Mouse (Mus musculus) kidney, embryonic 16.5 days (tissue): ENCODE measurements at regions not wholly inside any gene's neighbourhood (a gene's known extent, or its start where the extent isn't known, plus 50 kb on each side); places are given as distances from the start of the nearest gene placed in this dataset.

Experiments
- ATAC-seq: fragments of 200-750 bp; cut with Nextera tagmentation; 2 replicates; pipeline ENCODE4 v1.8.0; 2017; ENCODE audit warnings: moderate TSS enrichment; ENCODE audit not compliant: low FRiP score, low TSS enrichment
- H3K27ac ChIP-seq: fragments of 300-500 bp; sonication (generic); 2 replicates; pipeline ENCODE4 v1.5.1; 2014; ENCODE audit warnings: low read length
- H3K27me3 ChIP-seq: fragments of 300-500 bp; sonication (generic); 2 replicates; pipeline ENCODE4 v1.6.1; 2014; ENCODE audit warnings: low read length, control low read depth, mixed read lengths; ENCODE audit not compliant: insufficient read depth
- H3K36me3 ChIP-seq: fragments of 300-500 bp; sonication (generic); 2 replicates; pipeline ENCODE4 v1.6.1; 2014; ENCODE audit warnings: low read length, control low read depth, mixed read lengths; ENCODE audit not compliant: insufficient read depth
- H3K4me1 ChIP-seq: fragments of 300-500 bp; sonication (generic); 2 replicates; pipeline ENCODE4 v1.6.1; 2014; ENCODE audit warnings: low read length, control low read depth, mixed read lengths; ENCODE audit not compliant: insufficient read depth
- H3K4me2 ChIP-seq: fragments of 300-500 bp; sonication (generic); replicated peaks from 2 replicates; pipeline ENCODE4 v1.6.1; 2014; ENCODE audit warnings: low read depth, low read length
- H3K4me3 ChIP-seq: fragments of 300-500 bp; sonication (generic); 2 replicates; pipeline ENCODE4 v1.5.1; 2014; ENCODE audit warnings: mild to moderate bottlenecking, low read length
- H3K9ac ChIP-seq: fragments of 300-500 bp; sonication (generic); replicated peaks from 2 replicates; pipeline ENCODE4 v1.6.1; 2014; ENCODE audit warnings: low read length
- H3K9me3 ChIP-seq: fragments of 300-500 bp; sonication (generic); 2 replicates; pipeline ENCODE4 v1.6.1; 2016; ENCODE audit warnings: low read length, control low read depth
- WGBS: fragments of 180-500 bp; shearing (Covaris S2); extraction: QIAGEN DNeasy Blood & Tissue Kit; methylation state at CpG from one replicate; pipeline ENCODE4 v1.1.7; 2014; 5-methylcytosine and 5-hydroxymethylcytosine counted together

DNA sequence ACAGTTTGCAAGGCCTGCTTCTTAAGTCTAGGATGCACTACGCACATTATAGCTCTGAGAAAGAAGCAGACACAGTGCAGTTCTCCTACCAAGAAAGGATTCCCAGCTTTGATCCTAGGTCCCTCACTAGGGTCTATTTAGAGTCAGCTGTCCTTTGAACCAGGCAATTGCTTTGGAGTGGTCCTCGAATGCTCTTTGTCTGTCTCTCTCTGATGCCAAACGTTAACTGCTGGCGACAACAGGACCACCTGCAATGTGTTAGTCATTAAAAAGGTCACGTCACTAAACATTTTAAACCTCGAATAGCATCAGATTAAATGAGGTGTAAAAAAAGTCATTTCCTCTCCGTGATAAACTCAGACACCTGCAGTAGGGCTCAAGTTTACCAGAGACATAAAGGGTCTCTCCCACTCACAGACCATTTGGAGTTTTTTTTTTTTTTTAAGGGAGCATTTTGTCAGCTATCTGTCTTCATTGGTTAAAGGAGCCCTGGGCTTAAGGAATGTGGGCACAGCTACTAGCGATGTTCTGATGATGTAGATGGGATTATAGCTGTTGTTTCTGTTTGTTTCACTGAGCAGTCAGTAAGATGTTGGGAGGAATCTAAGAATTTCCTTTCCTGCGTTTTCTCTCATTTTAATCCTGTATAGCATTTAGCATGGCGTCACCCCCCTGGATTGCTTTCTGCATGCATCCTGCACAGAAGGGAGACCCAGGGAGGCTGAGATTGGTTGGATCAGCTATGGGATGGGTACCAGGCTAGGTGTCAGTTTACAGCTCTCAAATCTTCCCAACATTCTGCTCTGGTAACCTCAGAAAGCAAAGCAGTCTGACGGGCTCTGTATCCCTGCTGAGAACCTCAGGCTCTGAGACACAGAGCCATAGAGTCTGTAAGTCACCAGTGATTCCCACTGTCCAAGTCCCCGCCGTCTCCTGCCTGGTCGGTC lies 615.3 kb upstream of the Sall1 start:
- ATAC-seq: peak; percentile 81
- no peaks in the 10 kb centered on the region for H3K9me3 ChIP-seq
- H3K4me3 ChIP-seq: no peak overlapping the region; the same call in 1 of the 2 replicates
- peak overlapping the region; percentile 31; the same call in 1 of the 2 replicates for H3K4me2 ChIP-seq
- 16% methylated on average over 14 of the region's 14 CpGs for WGBS
- peak overlapping the region; percentile 92 for H3K27ac ChIP-seq
- H3K4me1 ChIP-seq: peaks cover 38% of the 10 kb centered on the region
- H3K36me3 ChIP-seq: no peaks in the 10 kb centered on the region
- peak overlapping the region; percentile 38; the same call in 1 of the 2 replicates for H3K9ac ChIP-seq
- H3K27me3 ChIP-seq: no peaks in the 10 kb centered on the region; the same call in 1 of the 2 replicates

DNA sequence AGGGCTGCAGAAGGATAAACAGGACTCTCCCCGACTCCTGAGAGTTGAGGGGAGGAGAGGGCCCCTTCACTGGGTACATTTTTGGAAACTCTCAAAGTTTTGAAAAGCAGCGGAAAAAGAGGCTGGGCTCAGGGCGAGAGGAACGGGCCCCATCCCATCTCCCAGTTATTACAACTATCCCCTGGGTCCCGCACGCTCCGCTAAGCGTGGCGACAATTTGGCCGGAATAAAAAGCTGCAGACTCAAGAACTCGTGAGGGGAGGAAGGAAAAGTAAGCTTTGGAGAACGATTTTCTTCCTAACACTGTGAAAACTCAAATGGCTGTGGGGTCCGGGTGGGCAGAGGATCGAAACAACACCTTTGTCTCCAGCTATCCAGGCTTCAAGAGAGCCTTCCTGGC lies 611.4 kb upstream of the Sall1 start:
- Histone ChIP-seq H3K36me3 (no peaks in the 10 kb centered on the region), H3K9ac (peak overlapping the region; percentile 46), H3K4me3 (peak overlapping the region; percentile 10; the same call in 1 of the 2 replicates), H3K9me3 (no peaks in the 10 kb centered on the region), H3K4me1 (peaks cover 31% of the 10 kb centered on the region), H3K27ac (peak overlapping the region; percentile 86), H3K27me3 (no peaks in the 10 kb centered on the region; the same call in 1 of the 2 replicates), H3K4me2 (peak overlapping the region; percentile 38)
- no peak for ATAC-seq
- WGBS: 21% methylated on average over 14 of the region's 14 CpGs

DNA sequence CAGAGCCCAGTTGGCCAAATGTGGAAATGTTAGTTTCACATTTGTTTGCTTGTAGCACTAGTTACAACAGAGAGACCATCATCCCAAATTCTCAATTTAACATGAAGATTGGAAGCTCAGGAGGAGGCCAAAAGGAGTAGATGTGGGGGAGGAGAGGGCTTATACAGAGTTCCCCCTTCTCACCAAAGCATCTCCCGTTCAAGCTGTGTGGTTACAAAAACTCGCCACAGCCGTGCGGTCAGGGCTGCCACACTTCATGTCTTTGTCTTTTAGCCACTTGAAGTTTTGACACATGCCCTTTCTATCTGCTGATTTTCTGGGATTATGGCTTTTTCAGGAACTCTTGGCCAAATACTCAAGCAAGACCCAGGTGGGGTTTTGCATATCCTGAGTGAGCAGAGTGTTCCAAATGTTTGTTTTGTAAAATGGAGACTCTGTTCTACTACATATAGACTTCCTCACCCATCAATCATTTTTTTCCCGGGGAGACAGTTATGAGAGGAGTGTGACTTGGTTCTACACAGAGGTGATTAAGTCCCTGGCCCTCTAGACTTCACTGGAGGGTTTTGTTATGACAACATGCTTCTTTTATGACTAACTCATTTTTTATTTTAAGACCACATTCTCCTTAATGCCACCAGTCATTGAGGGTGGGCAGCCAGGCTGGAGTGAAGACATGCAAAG lies 605.4 kb upstream of the Sall1 start:
- no peak overlapping the region for H3K4me2 ChIP-seq
- H3K4me3 ChIP-seq: no peak overlapping the region
- no peaks in the 10 kb centered on the region for H3K36me3 ChIP-seq
- H3K27me3 ChIP-seq: no peaks in the 10 kb centered on the region
- no peaks in the 10 kb centered on the region; the same call in 1 of the 2 replicates for H3K4me1 ChIP-seq
- H3K27ac ChIP-seq: no peak overlapping the region
- H3K9ac ChIP-seq: no peak overlapping the region
- 62% methylated on average over 5 of the region's 5 CpGs for WGBS
- H3K9me3 ChIP-seq: no peaks in the 10 kb centered on the region
- no peak for ATAC-seq

DNA sequence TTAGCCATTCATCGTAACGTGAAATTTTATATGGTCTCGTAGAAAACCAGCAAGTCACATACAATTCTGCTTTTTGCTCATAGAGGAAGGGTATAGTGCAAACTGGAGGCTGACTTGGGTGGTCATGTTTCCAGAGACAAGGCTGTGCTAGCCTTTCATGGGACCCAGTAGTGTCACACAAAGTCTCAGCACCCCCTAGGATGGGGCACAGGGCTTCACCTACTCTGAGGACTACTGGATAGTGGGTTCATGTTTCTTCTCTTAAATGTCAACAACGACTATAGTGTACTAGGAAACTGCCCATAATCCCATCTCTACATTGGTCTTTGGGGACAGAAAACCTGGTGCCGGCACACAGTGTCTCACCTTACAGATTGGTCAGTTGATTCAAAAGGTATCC lies 603.0 kb upstream of the Sall1 start:
- Histone ChIP-seq H3K4me3 (no peak overlapping the region), H3K36me3 (no peaks in the 10 kb centered on the region), H3K4me2 (no peak overlapping the region), H3K27ac (no peak overlapping the region), H3K4me1 (no peaks in the 10 kb centered on the region), H3K27me3 (no peaks in the 10 kb centered on the region), H3K9me3 (no peaks in the 10 kb centered on the region), H3K9ac (no peak overlapping the region)
- WGBS: 86% methylated on average over 5 of the region's 5 CpGs
- ATAC-seq: no peak

DNA sequence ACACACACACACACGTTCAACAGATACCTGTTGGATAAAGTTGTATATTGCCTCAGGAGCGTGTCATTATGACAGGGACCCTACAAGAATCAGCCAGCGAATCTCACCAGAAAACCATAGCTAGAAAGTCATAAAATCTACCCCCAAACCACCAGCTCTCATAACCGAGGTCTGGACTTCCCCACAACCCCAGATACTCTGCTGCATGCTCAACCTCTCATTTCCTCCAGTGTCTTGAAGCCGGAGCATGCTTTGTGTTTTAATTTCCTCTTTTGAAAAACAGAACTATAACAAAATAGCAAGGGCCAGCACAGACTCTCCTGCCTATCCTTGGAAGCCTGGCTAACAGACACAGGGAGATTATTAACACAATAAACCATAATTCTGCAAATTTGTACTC lies 597.4 kb upstream of the Sall1 start:
- Histone ChIP-seq H3K9me3 (no peaks in the 10 kb centered on the region), H3K9ac (no peak overlapping the region), H3K4me3 (no peak overlapping the region), H3K36me3 (no peaks in the 10 kb centered on the region), H3K4me1 (no peaks in the 10 kb centered on the region), H3K4me2 (no peak overlapping the region), H3K27ac (no peak overlapping the region), H3K27me3 (no peaks in the 10 kb centered on the region)
- WGBS: 66% methylated on average over 5 of the region's 5 CpGs
- no peak for ATAC-seq

DNA sequence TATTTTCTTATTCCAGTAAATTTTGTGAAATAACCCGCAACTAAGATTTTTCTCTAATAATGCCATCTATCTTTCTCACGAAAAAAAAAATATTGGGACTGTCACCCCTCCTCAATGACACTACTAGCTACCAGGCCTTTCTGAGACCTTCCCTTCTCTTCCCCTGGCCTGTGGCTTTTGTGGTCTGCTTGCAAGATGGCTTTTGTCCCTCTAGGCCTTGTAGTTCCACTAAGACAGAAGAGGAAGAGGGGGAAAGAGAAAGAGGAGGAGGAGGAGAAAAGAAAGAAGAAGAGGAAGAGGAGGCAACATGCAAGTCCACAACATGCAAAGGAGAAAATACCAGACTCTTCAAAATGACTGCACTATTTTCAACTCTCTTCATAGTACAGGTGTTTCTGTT lies 590.9 kb upstream of the Sall1 start:
- H3K27me3 ChIP-seq: no peaks in the 10 kb centered on the region
- no peaks in the 10 kb centered on the region for H3K36me3 ChIP-seq
- no peaks in the 10 kb centered on the region for H3K9me3 ChIP-seq
- H3K4me1 ChIP-seq: no peaks in the 10 kb centered on the region
- no peak overlapping the region for H3K27ac ChIP-seq
- no peak overlapping the region for H3K9ac ChIP-seq
- 89% methylated on average over 2 of the region's 2 CpGs for WGBS
- ATAC-seq: no peak
- no peak overlapping the region for H3K4me3 ChIP-seq
- no peak overlapping the region for H3K4me2 ChIP-seq

DNA sequence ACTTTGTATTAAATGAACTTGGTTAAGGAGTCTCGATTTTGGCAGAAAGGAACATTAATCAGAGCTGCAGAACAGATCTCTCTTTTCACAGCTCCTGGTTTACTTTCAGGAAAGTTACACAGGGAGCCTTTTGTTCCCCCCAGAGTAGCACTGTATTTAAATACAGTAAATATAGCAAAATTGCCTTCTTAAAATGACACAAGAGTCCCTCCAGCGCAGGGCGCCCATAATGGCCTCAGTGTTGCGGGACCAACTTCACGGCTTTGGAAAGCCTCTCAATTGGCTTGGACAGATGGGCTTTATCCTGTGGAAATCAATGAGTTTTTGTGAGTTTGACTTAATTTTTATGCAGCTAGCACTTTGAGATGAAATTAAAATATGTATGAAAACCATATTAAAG lies 588.3 kb upstream of the Sall1 start:
- Histone ChIP-seq H3K4me1 (no peaks in the 10 kb centered on the region), H3K9me3 (no peaks in the 10 kb centered on the region), H3K4me2 (no peak overlapping the region), H3K27me3 (no peaks in the 10 kb centered on the region), H3K36me3 (no peaks in the 10 kb centered on the region), H3K4me3 (no peak overlapping the region), H3K27ac (no peak overlapping the region), H3K9ac (no peak overlapping the region)
- ATAC-seq: no peak
- WGBS: 60% methylated on average over 5 of the region's 5 CpGs

DNA sequence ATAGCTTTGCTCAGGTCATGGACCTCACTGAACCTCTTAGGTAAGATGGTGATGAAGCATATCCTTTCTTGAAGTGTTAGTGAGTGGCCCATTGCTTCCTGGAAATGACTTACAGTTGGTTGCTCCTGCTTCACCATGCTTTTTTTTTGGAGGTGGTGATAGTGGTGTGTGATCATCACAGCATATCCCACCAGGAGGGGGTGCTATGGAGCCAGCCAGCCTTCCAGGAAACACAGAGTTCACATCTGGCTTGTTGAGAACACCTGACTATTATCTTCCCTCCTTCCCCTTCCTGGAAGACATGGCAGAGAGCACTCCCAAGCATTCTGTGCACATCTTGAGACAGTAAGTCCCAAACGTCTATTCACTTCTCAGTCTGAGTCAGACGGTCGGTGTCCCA lies 586.6 kb upstream of the Sall1 start:
- 87% methylated on average over 3 of the region's 3 CpGs for WGBS
- Histone ChIP-seq H3K4me3 (no peak overlapping the region), H3K27me3 (no peaks in the 10 kb centered on the region), H3K36me3 (no peaks in the 10 kb centered on the region), H3K9ac (no peak overlapping the region), H3K27ac (no peak overlapping the region), H3K4me2 (no peak overlapping the region), H3K4me1 (0 out of 2 replicates have a peak, but pooled peaks cover 4% of the 10 kb centered on the region), H3K9me3 (no peaks in the 10 kb centered on the region)
- ATAC-seq: no peak

DNA sequence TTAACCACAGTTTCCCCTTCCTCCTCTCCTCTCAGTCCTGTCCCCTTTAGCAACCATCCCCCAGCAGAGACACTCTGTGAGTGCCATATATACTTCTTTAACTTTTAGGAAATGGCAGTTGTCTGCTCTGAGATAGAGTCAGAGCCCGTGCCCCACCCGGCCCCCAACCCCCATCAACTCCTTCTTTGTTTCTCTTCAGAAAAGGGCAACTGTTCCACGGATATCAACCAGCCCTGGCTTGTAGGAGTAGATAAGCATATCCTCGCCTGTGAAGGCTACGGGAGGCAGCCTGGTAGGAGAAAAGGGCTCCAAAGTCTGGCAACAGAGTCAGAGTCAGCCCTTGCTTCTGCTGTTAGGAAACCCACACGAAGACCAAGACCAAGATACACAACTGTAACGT lies 574.1 kb upstream of the Sall1 start:
- Histone ChIP-seq H3K36me3 (no peaks in the 10 kb centered on the region), H3K9me3 (no peaks in the 10 kb centered on the region), H3K4me1 (no peaks in the 10 kb centered on the region; the same call in 1 of the 2 replicates), H3K4me2 (no peak overlapping the region), H3K27me3 (no peaks in the 10 kb centered on the region), H3K27ac (no peak overlapping the region), H3K4me3 (no peak overlapping the region), H3K9ac (no peak overlapping the region)
- WGBS: 84% methylated on average over 7 of the region's 7 CpGs
- ATAC-seq: no peak
